Mouse (Mus musculus) CH12.LX (cell line): ENCODE measurements at regions not wholly inside any gene's neighbourhood (a gene's known extent, or its start where the extent isn't known, plus 50 kb on each side); places are given as distances from the start of the nearest gene placed in this dataset.
"Not testable (repeated sequence)": the region's sequence is repeated elsewhere in the genome, so short reads cannot be mapped to it uniquely, and the experiment has no call there.

Experiments used
- DNase-seq: peaks from one replicate; pipeline ENCODE4 v3.0.0-alpha.2; 2013; ENCODE audit errors: extremely low read depth
- H3K27ac ChIP-seq: 2 replicates; pipeline ENCODE4 v1.5.1; 2012; ENCODE audit warnings: low read depth, mild to moderate bottlenecking, control low read depth, moderate library complexity; ENCODE audit not compliant: insufficient read depth
- H3K27me3 ChIP-seq: replicated peaks from 2 replicates; pipeline ENCODE3; 2012; ENCODE audit warnings: inconsistent platforms
- H3K36me3 ChIP-seq, 2 experiments: replicated peaks in 1 of 2; 2 replicates each; pipeline versions ENCODE3 to v1.6.1; 2012; ENCODE audit warnings: inconsistent platforms in 1 of 2, low read length in 1 of 2, mild to moderate bottlenecking in 1 of 2, mixed read lengths in 1 of 2, moderate library complexity in 1 of 2; ENCODE audit not compliant: control insufficient read depth in 1 of 2, insufficient read depth in 1 of 2
- H3K4me1 ChIP-seq, 2 experiments: 2 replicates each; pipeline ENCODE4 v1.6.1; 2012; ENCODE audit warnings: inconsistent platforms in 1 of 2, moderate library complexity in 1 of 2; ENCODE audit not compliant: insufficient read depth in 2 of 2, control insufficient read depth in 1 of 2
- H3K4me2 ChIP-seq: 2 replicates; pipeline ENCODE4 v1.6.1; 2012; ENCODE audit warnings: low read depth, mild to moderate bottlenecking, control low read depth; ENCODE audit not compliant: poor library complexity, insufficient read depth, severe bottlenecking
- H3K4me3 ChIP-seq, 3 experiments: fragments of 150-350 bp in 1 of 3; sonication (generic) in 1 of 3; replicated peaks in 1 of 3; 2 replicates each; pipeline versions ENCODE3 to v1.5.1; 2011 to 2012; ENCODE audit warnings: low read depth in 2 of 3, low read length in 2 of 3, mild to moderate bottlenecking in 2 of 3, moderate library complexity in 2 of 3, control low read depth in 1 of 3, improper control_type of control experiment in 1 of 3, inconsistent platforms in 1 of 3, mixed read lengths in 1 of 3; ENCODE audit not compliant: poor library complexity in 1 of 3
- H3K79me2 ChIP-seq: replicated peaks from 2 replicates; pipeline ENCODE4 v1.6.1; 2012; ENCODE audit warnings: mild to moderate bottlenecking, moderate library complexity; ENCODE audit not compliant: control insufficient read depth, poor library complexity, insufficient read depth, severe bottlenecking; ENCODE audit errors: extremely low read depth
- H3K9ac ChIP-seq: 2 replicates; pipeline ENCODE4 v1.6.1; 2012; ENCODE audit warnings: low read depth, mild to moderate bottlenecking, control low read depth, moderate library complexity; ENCODE audit not compliant: insufficient read depth
- H3K9me3 ChIP-seq: replicated peaks from 2 replicates; pipeline ENCODE3; 2012; ENCODE audit warnings: low read length, inconsistent platforms, mixed read lengths
- BHLHE40 ChIP-seq: IDR thresholded peaks from 2 replicates; pipeline ENCODE4 v1.6.1; 2011; ENCODE audit warnings: mild to moderate bottlenecking, low read depth, low read length, improper control_type of control experiment
- E2F4 ChIP-seq: IDR thresholded peaks from 2 replicates; pipeline ENCODE4 v1.6.1; 2011; ENCODE audit warnings: low read depth, low read length, improper control_type of control experiment; ENCODE audit not compliant: insufficient replicate concordance
- ELF1 ChIP-seq: IDR thresholded peaks from 2 replicates; pipeline ENCODE4 v1.6.1; 2014; ENCODE audit warnings: low read depth, mild to moderate bottlenecking, inconsistent platforms, low read length, improper control_type of control experiment
- IRF4 ChIP-seq: IDR thresholded peaks from 2 replicates; pipeline ENCODE4 v1.6.1; 2014; ENCODE audit warnings: low read depth, mild to moderate bottlenecking, inconsistent platforms, low read length, improper control_type of control experiment
- JUND ChIP-seq: conservative IDR thresholded peaks from 2 replicates; pipeline ENCODE4 v1.6.1; 2011; ENCODE audit warnings: low read depth, low read length, improper control_type of control experiment
- MAZ ChIP-seq: IDR thresholded peaks from 2 replicates; pipeline ENCODE4 v1.6.1; 2012; ENCODE audit warnings: low read depth, mild to moderate bottlenecking, inconsistent platforms, low read length, improper control_type of control experiment, moderate library complexity
- MEF2A ChIP-seq: IDR thresholded peaks from 2 replicates; pipeline ENCODE4 v1.6.1; 2014; ENCODE audit warnings: low read depth, mild to moderate bottlenecking, inconsistent platforms, low read length, improper control_type of control experiment, borderline replicate concordance
- NELFE ChIP-seq: IDR thresholded peaks from 2 replicates; pipeline ENCODE4 v1.6.1; 2011; ENCODE audit warnings: low read depth, low read length, improper control_type of control experiment
- POLR2AphosphoS2 ChIP-seq: IDR thresholded peaks from 2 replicates; pipeline ENCODE4 v1.6.1; 2011; ENCODE audit warnings: low read depth, low read length, improper control_type of control experiment
- RAD21 ChIP-seq: IDR thresholded peaks from 2 replicates; pipeline ENCODE4 v1.6.1; 2011; ENCODE audit warnings: low read depth, mild to moderate bottlenecking, low read length, improper control_type of control experiment, moderate library complexity
- RCOR1 ChIP-seq: conservative IDR thresholded peaks from 2 replicates; pipeline ENCODE4 v1.6.1; 2012; ENCODE audit warnings: low read depth, mild to moderate bottlenecking, inconsistent platforms, low read length, improper control_type of control experiment
- TBP ChIP-seq: conservative IDR thresholded peaks from 2 replicates; pipeline ENCODE4 v1.6.1; 2011; ENCODE audit warnings: low read depth, low read length, improper control_type of control experiment
- UBTF ChIP-seq: IDR thresholded peaks from 2 replicates; pipeline ENCODE4 v1.6.1; 2012; ENCODE audit warnings: low read depth, mild to moderate bottlenecking, inconsistent platforms, low read length, improper control_type of control experiment, moderate library complexity
- dilution Hi-C: fragments of 300-500 bp; cut with MboI; formaldehyde crosslinking; loops from 2 replicates; pipeline ENCODE4 v1.14.3; 2020; ENCODE audit warnings: low sequenced_read_pairs; ENCODE audit not compliant: extremely low pct_unique_long_range_greater_than_20kb, extremely low pct_ligation_motif_present
- in situ Hi-C: fragments of 300-500 bp; cut with MboI; formaldehyde crosslinking; loops from 3 replicates; pipeline ENCODE4 v1.14.3; 2019; ENCODE audit warnings: low sequenced_read_pairs, low pct_ligation_motif_present, low pct_unique_long_range_greater_than_20kb, mixed read lengths

- Histone ChIP-seq H3K79me2 (no peaks in the 10 kb centered on the region), H3K9me3 (no peaks in the 10 kb centered on the region), H3K4me1 (no peaks in the 10 kb centered on the region), H3K4me3 (no peak overlapping the region), H3K9ac (no peak overlapping the region), H3K36me3 (no peaks in the 10 kb centered on the region), H3K27ac (no peak overlapping the region), H3K27me3 (no peaks in the 10 kb centered on the region), H3K4me2 (no peak overlapping the region)
- in situ Hi-C loops = no loop called here
- dilution Hi-C loops = no loop called here
- DNase-seq = no peak
- TF ChIP-seq JUND = no peak
- no peak for TF ChIP-seq IRF4
- no peak for TF ChIP-seq TBP
- TF ChIP-seq MAZ = no peak
- TF ChIP-seq UBTF = no peak
- TF ChIP-seq ELF1 = no peak
- no peak for TF ChIP-seq BHLHE40
Observed at GRCm38 (mm10) chr6:6496789-6497188, 81.7 kb downstream of the Sem1 start.

GRCm38 (mm10) chr6:6496336-6496735 lies 82.1 kb downstream of the Sem1 start:
- Histone ChIP-seq H3K9me3 (no peaks in the 10 kb centered on the region), H3K36me3 (no peaks in the 10 kb centered on the region), H3K9ac (no peak overlapping the region), H3K4me3 (no peak overlapping the region), H3K79me2 (no peaks in the 10 kb centered on the region), H3K27ac (no peak overlapping the region), H3K4me2 (no peak overlapping the region), H3K27me3 (no peaks in the 10 kb centered on the region), H3K4me1 (no peaks in the 10 kb centered on the region)
- TF ChIP-seq BHLHE40 = no peak
- TF ChIP-seq NELFE = no peak
- in situ Hi-C loops (no loop called here), dilution Hi-C loops (no loop called here)
- DNase-seq = no peak

- dilution Hi-C loops (no loop called here), in situ Hi-C loops (no loop called here)
- no peaks in the 10 kb centered on the region for H3K79me2 ChIP-seq
- no peaks in the 10 kb centered on the region for H3K27me3 ChIP-seq
- TF ChIP-seq RAD21 (no peak), POLR2AphosphoS2 (no peak), E2F4 (no peak), RCOR1 (no peak), TBP (no peak), MEF2A (no peak)
- H3K4me3 ChIP-seq = no peak overlapping the region
- H3K9ac ChIP-seq = no peak overlapping the region
- H3K4me2 ChIP-seq = no peak overlapping the region
- H3K36me3 ChIP-seq = no peaks in the 10 kb centered on the region
- no peak overlapping the region for H3K27ac ChIP-seq
- H3K4me1 ChIP-seq = no peaks in the 10 kb centered on the region
- no peaks in the 10 kb centered on the region for H3K9me3 ChIP-seq
- no peak for DNase-seq
Observed at GRCm38 (mm10) chr6:6488191-6488590, 90.3 kb downstream of the Sem1 start.

- H3K79me2 ChIP-seq, H3K4me2 ChIP-seq, H3K27ac ChIP-seq, dilution Hi-C loops, H3K4me1 ChIP-seq, H3K27me3 ChIP-seq, in situ Hi-C loops, H3K4me3 ChIP-seq, H3K9me3 ChIP-seq, H3K36me3 ChIP-seq, DNase-seq, H3K9ac ChIP-seq: not testable (repeated sequence)
Observed at GRCm38 (mm10) chr6:6481596-6481995, 96.9 kb downstream of the Sem1 start.
